Mouse (Mus musculus) spleen, postnatal 36 days (tissue): ENCODE measurements around the gene Cd300ld5.
"Not testable (repeated sequence)": the region's sequence is repeated elsewhere in the genome, so short reads cannot be mapped to it uniquely, and the experiment has no call there.

ENCODE experiments used
- DNase-seq, 2 experiments: peaks; one replicate each; pipeline ENCODE4 v3.0.0; 2022; ENCODE audit warnings: low spot score in 2 of 2, mixed read lengths in 1 of 2

Cd300ld5 gene

GRCm38 (mm10) chr11:115048259-115048658, 10.7 kb upstream of the Cd300ld5 start, which contains the start of gene Cd300ld3:
Cd300ld3 (minus strand) TSS chr11:115048409.
- DNase-seq: no peak

GRCm38 (mm10) chr11:115026912-115027311, 10.7 kb downstream of the Cd300ld5 start, which contains the start of gene Cd300ld4:
Cd300ld4 (minus strand) TSS chr11:115027012.
- DNase-seq: not testable (repeated sequence)

- DNase-seq: not testable (repeated sequence)
Measured at GRCm38 (mm10) chr11:115016093-115016492, 21.5 kb downstream of the Cd300ld5 start, which contains the start of gene Cd300ld2. Cd300ld2 (minus strand) TSS chr11:115016193.

- peak; percentile 27 to 33 for DNase-seq
Measured at GRCm38 (mm10) chr11:115004070-115004469, 33.5 kb downstream of the Cd300ld5 start.

GRCm38 (mm10) chr11:115001474-115002040, 36.0 kb downstream of the Cd300ld5 start, which contains the start of gene Cd300c2:
Cd300c2 (minus strand) TSS chr11:115001880.
- DNase-seq: no peak

DNA sequence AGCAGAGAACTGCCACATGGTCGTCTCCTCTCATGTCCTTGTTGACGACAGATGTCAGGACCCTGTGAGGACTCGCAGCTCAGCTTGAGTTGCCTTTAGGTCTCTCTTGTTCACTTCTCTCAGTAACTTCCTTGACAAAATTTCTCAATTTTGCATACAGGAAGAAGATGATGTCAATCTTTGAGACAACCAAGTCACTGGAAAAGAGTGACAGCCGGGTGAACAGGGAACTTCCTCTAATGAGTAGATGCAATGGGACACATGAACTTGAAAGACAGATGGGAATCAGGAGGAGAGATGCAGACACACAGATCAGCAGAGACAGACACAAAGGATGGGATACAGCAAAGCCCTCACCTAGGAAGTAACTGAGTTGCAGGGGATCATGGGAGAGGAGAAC, 47.8 kb downstream of the Cd300ld5 start, which contains the start of gene Cd300ld:
Gene Cd300ld, minus strand, starts transcription at position 130 of the 400 bp plus-strand sequence.
- DNase-seq: no peak

DNA sequence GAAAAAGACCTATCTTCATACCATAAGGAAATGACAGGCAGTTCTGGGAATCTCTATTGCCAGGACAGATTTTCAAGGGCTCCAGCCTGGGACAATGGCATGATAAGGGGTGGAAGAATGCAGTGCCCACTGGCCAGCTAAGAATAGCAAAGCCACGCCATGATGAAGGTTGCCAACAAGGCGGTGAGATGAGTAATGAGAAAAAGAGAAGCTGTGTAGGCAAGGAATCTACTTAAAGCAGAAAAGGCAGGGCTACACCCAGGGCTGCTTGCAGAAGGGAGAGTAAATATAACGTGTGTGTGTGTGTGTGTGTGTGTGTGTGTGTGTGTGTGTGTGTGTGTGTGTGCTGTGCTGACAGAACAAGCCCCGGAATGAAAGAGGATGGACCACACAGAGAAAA, 55.7 kb downstream of the Cd300ld5 start:
- no peak for DNase-seq
